Comparison of ENCODE assay signal across 18 mouse cellular contexts in genomic region chr6:92304109-92304508, GRCm38 (mm10). TPM values are rescaled to one million over a fixed set of nuclear protein-coding genes. Genes with fewer than 3 reads are reported as not detected.
DNase-seq lines count a peak whose midpoint lies in the region; ATAC-seq lines count a peak whose summit lies in the region.
"Had no signal": no experiment of that assay in that cellular context is flagged by ENCODE, and none has a peak within 500 bp of the region (broad histone marks: within the 10 kb centered on the region; RNA-seq: fewer than 3 reads in every experiment).

No protein-coding gene starts in this region.

- DNase-seq in midbrain, embryonic 11.5 days (ENCODE audit: low spot score, missing footprints): peak; percentile 49
- DNase-seq in MN1 (ENCODE audit: low spot score): peak; percentile 43
- no peak for DNase-seq in left cerebral cortex, postnatal 25 days (ENCODE audit: low spot score in 2 of 2)
- DNase-seq in frontal cortex, postnatal 14 days (ENCODE audit: low spot score in 2 of 2): no peak
- DNase-seq: adrenal gland, adult 8-10 months; adrenal gland, postnatal 14 days; cerebellum, adult 11-12 months; cerebellum, adult 2 months; cerebellum, adult 9-10 months; cerebellum, postnatal 10 days; cerebellum, postnatal 25 days; forebrain, postnatal 0 days had no signal

- whole genome bisulfite sequencing in midbrain, embryonic 11.5 days: 68% methylated on average over 4 of the region's 4 CpGs
- WGBS in midbrain, embryonic 13.5 days: 70% methylated on average over 4 of the region's 4 CpGs

- H3K27me3 ChIP-seq in midbrain, embryonic 11.5 days (ENCODE audit: control insufficient read depth, insufficient read depth, low read length): no peaks in the 10 kb centered on the region
- no peaks in the 10 kb centered on the region for H3K27me3 ChIP-seq in midbrain, embryonic 13.5 days
- H3K27me3 ChIP-seq: embryonic facial prominence, embryonic 12.5 days; forebrain, embryonic 13.5 days; forebrain, embryonic 15.5 days had no signal

- no peaks in the 10 kb centered on the region for H3K4me1 ChIP-seq in midbrain, embryonic 11.5 days (ENCODE audit: control insufficient read depth, insufficient read depth, low read length)
- no peaks in the 10 kb centered on the region for H3K4me1 ChIP-seq in midbrain, embryonic 13.5 days (replicated peaks)
- H3K4me1 ChIP-seq: embryonic facial prominence, embryonic 10.5 days; embryonic facial prominence, embryonic 12.5 days; forebrain, embryonic 13.5 days; forebrain, embryonic 15.5 days had no signal

- no peaks in the 10 kb centered on the region for H3K36me3 ChIP-seq in midbrain, embryonic 11.5 days (ENCODE audit: control insufficient read depth, insufficient read depth, low read length)
- H3K36me3 ChIP-seq in midbrain, embryonic 13.5 days: no peaks in the 10 kb centered on the region
- H3K36me3 ChIP-seq: embryonic facial prominence, embryonic 10.5 days; embryonic facial prominence, embryonic 12.5 days; forebrain, embryonic 15.5 days had no signal

- H3K9ac ChIP-seq in midbrain, embryonic 11.5 days (ENCODE audit: low read length): no peak overlapping the region
- no peak overlapping the region for H3K9ac ChIP-seq in midbrain, embryonic 13.5 days (replicated peaks)
- H3K9ac ChIP-seq: embryonic facial prominence, embryonic 12.5 days; forebrain, embryonic 13.5 days; forebrain, embryonic 15.5 days; forebrain, postnatal 0 days had no signal

- intact Hi-C loops in left cerebral cortex, postnatal 25 days (cut with DNase I): no loop called here

- H3K27ac ChIP-seq in midbrain, embryonic 11.5 days (ENCODE audit: low read depth, low read length): no peak overlapping the region
- no peak overlapping the region for H3K27ac ChIP-seq in midbrain, embryonic 13.5 days
- H3K27ac ChIP-seq: embryonic facial prominence, embryonic 10.5 days; embryonic facial prominence, embryonic 12.5 days; forebrain, embryonic 13.5 days; forebrain, embryonic 15.5 days had no signal

- no peaks in the 10 kb centered on the region for H3K9me3 ChIP-seq in midbrain, embryonic 11.5 days (ENCODE audit: control insufficient read depth, low read length)
- no peaks in the 10 kb centered on the region for H3K9me3 ChIP-seq in midbrain, embryonic 13.5 days
- H3K9me3 ChIP-seq: embryonic facial prominence, embryonic 10.5 days; embryonic facial prominence, embryonic 12.5 days; forebrain, embryonic 13.5 days; forebrain, embryonic 15.5 days had no signal

- H3K4me3 ChIP-seq in midbrain, embryonic 11.5 days (ENCODE audit: low read depth, low read length): no peak overlapping the region
- no peak overlapping the region for H3K4me3 ChIP-seq in midbrain, embryonic 13.5 days (replicated peaks)
- H3K4me3 ChIP-seq: embryonic facial prominence, embryonic 10.5 days; embryonic facial prominence, embryonic 12.5 days; forebrain, embryonic 13.5 days; forebrain, embryonic 15.5 days had no signal

- no peak overlapping the region for H3K4me2 ChIP-seq in midbrain, embryonic 11.5 days
- no peak overlapping the region for H3K4me2 ChIP-seq in midbrain, embryonic 13.5 days (replicated peaks)
- H3K4me2 ChIP-seq: embryonic facial prominence, embryonic 12.5 days; forebrain, embryonic 13.5 days; forebrain, embryonic 15.5 days had no signal

- ATAC-seq in midbrain, embryonic 11.5 days (ENCODE audit: low FRiP score): no peak
- no peak for ATAC-seq in midbrain, embryonic 13.5 days
- ATAC-seq: forebrain, embryonic 13.5 days; forebrain, embryonic 15.5 days; forebrain, postnatal 0 days had no signal

RNA-seq across cellular contexts. Expression of gene Trh, which starts 59.7 kb away (rescaled TPM):
- 6.6 and 11.1 TPM in 2 replicates for polyA plus RNA-seq in midbrain, embryonic 11.5 days (2014; fragmentation: Nextera tagmentation; extraction: Ambion mirVana)
- 3.3 and 4.3 TPM in 2 replicates for polyA plus RNA-seq in midbrain, embryonic 13.5 days (2015; fragmentation: Nextera tagmentation; extraction: Ambion mirVana)
- total RNA-seq in left cerebral cortex, postnatal 25 days (2021): 1 to 10 TPM; 3.3 to 8.9 TPM
- total RNA-seq: adrenal gland, adult 8-10 months; adrenal gland, postnatal 14 days had no signal
- polyA plus RNA-seq: C2C12 had no signal

Comparison
In these comparisons a context has a peak if more than half of its experiments do, and no peak if none do; other contexts are left out.
1. DNase-seq: peak in midbrain, embryonic 11.5 days (single experiment) and MN1 (single experiment); none in left cerebral cortex, postnatal 25 days (0 of 2) and frontal cortex, postnatal 14 days (0 of 2).